Mouse (Mus musculus): ENCODE data around the gene Paqr5.

The Paqr5 gene

DNA sequence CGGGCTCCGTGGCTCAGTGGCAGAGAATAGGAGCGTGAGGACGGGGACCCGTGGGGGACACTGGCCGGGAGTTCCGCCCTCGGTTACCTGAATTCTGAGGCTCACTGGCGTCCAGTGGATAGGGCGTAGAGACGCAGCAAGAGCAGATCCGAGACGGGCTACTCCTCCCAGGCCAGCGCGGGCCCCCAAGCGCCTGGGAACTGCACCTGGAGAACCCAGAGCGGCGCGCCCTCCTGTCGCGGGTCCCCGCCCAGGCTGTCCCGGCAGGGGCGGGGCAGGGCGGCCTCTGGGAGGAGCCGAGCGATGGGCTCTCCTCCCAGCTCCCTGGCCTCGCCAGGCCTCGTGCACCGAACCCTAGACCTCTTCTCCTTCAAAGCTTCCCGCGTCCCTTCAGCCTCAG, at the start of gene Paqr5:
TSS of gene Paqr5 (minus strand) at position 257 of the 400 bp plus-strand sequence.
- peak; percentile 38 for DNase-seq (ENCODE audit: low read depth)

DNA sequence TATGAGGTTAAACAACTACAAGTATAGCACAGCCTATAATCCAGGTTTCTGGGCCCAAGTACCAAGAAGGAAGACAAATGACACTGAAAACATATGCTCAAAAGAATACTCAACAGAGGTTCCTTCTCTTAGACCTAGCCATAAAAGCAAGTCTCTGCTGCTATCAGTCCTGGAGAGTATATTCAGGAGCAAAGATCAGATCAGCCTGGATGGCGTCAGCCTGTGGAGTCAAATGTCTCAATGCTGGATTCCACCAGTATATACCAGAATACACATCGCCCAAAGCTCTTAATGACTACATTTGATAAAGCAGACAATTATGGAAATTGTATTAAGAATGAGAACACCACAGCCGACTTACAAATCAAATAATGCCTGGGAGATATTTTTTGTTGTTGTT, 35.6 kb upstream of the Paqr5 start:
- DNase-seq (ENCODE audit: low read depth): no peak

DNA sequence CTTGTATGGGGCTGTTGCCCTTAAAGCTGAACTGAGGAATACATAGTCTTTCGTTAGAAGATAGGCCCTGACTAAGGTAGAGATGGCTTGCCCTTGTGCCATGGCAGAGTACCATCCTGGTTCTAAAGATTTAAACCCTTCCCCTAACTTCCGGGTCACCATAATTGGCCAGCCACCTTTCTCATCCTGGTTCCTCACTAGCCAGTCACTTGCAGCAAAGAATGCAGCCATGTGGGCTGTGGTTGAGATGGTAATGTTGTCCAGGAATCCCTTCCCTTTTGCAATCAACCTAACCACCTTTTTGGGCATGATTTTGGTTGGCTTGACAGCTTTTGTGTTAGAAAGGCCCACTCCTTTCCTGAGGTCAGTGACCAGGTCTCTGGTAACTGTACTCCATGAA, 33.8 kb upstream of the Paqr5 start:
- DNase-seq (ENCODE audit: low read depth): no peak

DNA sequence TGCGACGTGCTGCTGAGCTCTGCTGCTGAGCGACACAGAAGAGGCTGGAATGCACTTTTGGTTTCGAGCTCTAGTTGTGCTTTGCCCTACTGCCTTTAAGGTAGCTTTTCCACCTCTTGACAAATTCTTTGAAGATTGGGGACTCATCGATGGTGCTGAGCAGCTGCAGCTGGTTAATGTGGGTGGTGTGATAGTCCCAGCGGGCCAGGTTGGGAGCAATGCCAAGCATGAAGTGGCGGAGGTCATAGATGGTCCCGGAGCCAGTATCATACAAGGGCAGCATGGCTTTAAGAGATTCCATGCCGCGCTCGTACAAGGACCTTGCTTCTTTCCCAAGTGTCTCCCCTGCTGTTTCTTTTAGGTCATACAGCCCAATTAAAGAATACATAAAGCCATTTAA, 33.3 kb upstream of the Paqr5 start:
- DNase-seq (ENCODE audit: low read depth): no peak

DNA sequence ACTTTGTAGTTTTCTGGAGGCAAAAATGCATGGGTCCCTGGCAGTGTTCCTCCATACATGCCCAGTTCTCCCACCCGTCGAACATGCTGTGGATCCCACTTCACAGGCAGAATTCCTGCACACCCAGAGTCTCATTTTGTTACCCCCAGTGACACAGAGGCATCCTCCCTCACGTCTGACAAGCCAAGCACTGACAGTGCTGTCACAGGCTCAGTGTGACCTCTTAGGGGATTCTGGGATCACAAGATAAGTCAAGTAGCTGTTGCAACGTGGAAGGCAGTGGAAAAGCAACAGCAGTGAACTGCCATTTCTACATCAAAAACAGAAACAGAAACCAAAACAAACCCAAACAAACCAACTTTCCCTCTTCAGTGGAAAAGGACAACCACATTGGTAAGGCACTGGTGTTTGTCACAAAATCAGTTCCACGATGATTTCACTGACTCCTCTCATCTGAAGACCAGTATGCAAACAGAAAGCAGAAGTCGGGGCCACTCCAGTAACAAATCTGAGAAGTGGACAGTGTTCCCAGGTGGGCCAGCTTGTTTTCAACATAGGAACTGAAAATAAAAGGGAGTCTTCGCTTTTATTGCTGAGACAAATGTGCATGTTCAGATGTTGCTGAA, 31.3 kb upstream of the Paqr5 start:
- DNase-seq (ENCODE audit: low read depth): peak; percentile 28

DNA sequence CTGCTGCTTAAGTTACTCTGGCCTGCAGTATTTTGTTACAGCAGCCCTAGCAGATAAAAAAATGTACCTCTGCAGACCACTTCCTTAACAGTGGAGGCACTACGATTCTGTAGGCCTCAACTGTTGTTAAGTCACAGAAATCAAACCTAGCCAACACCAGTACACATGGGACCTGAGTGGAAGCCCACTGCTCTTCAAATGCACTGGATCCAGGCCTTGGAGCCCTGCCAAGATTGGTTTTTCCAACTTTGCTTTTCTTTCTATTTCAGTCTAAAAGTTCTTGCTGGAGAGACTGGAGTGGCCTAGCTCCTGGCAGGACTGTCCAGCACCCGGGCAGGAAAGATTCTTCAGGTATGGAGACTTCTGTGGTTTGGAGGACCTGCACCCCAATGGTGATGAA, 29.6 kb upstream of the Paqr5 start:
- no peak for DNase-seq (ENCODE audit: low read depth)

DNA sequence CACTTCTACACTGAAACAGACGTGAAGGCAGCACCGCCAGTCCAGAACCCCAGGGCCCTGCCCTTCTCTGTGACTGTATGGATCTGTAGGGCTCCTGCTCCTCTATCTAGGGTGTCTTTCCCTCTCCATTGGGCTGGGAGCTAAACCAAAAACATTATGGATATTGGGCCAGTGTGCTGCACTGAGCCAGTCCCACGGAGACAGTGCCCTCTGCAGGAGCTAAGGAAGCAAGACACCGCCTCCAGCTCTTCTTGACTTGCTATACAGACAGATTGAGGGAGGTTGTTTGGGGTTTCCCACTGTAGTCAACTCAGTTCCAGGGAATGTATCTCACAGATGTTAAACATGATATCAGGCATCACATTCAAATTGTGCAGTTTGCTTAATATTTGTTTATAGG, 24.1 kb upstream of the Paqr5 start:
- peak; percentile 21 for DNase-seq (ENCODE audit: low read depth)

DNA sequence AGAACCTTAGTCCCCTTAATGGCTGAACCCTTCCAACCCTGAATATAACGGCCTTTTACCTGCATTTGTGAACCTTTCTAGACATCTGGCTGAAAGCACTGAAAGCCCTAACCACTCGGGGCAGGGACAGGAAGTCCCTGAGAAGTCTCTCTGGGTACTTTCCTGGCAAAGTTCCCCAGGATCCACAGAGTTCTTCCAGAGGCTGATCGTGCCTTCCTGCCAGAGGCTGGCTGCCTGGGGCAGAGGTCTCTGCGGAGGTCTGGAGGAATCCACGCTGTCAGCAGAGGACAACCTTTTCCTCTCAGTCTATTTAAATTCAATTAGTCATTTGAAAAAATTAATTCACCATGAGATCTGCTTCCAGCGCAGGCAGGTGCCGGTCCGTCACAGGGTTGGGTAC, 22.5 kb upstream of the Paqr5 start:
- no peak for DNase-seq (ENCODE audit: low read depth)

DNA sequence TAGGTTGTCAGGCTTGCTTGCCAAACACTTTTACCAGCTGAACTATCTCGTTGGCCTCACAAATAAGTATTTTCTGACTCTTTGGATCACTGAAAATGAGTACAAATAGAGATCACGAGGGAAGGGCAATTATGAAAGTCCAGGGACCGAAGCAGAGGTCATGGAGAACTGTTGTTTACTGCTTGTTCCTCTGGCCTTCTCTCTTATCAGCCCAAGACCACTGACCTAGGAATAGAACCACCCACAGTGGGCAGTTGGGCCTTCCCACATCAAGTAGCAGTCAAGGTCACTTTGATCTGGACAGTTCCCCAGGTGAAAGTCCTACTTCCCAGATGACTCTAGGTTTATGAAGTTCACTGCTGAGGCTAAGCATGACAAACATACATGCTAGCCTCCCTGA, 15.5 kb upstream of the Paqr5 start:
- DNase-seq (ENCODE audit: low read depth): no peak

DNA sequence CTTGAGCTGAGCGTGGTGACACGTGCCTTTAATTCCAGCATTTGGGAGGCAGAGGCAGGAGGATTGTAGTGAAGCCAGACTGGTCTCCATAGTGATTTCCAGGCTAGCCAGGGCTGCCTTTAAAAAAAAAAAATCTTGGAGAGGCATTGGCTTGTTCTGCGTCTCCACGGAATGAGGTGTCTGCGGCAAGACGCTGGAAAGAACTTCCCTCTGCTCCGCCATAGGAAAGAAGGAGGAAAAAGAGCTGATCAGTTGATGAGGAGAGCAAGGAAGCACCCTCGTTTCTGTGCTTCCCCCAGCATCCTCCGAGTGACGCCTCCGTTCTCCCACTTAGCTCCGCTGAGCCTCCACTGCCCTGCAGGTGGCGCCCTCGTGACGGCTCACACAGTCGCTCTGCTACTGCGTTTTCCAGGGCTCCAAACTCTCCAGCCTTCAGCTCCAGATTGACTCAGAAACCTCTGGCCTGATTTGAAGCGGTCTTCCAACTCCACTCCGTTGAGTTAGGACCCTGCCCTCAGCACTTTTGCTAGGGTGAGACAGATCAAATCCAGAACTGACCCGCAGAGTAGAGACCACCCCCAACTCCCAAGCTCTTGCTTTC, 13.5 kb upstream of the Paqr5 start:
- peak; percentile 82 for DNase-seq (ENCODE audit: low read depth)

DNA sequence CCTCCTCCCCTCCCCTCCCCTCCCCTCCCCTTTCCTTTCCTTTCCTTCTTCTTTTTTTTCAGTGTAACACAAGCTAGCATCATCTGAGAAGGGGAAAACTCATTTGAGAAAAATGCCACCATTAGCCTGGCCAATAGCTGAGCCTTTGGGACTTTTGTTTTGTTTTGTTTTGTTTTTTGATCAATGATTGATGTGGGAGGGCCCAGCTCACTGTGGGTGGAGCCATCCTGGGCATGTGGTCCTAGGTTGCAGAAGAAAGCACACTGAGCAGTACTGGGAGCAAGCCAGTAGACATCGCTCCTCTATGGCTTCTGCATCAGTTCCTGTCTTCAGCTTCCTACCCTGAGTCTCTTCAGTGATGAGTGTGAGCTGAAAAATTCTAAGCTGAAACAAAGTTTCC, 9.2 kb upstream of the Paqr5 start:
- DNase-seq (ENCODE audit: low read depth): no peak

DNA sequence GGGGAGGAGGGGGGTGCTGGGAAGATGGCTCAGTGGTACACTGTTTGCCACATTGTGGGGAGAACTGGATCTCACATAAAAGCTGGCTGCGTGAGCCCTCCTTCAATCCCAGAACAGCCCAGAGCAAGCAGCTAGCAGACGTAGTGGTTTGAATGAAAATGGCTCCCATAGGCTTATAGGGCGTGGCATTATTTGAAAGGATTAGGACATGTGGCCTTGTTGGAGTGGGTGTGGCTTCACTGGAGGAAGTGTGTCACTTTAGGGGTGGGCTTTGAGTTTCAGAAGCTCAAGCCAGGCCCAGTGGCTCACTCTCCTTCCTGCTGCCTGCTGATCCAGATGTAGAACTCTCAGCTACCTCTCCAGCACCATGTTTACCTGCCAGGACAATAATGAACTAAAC, 5.5 kb upstream of the Paqr5 start:
- DNase-seq (ENCODE audit: low read depth): no peak

DNA sequence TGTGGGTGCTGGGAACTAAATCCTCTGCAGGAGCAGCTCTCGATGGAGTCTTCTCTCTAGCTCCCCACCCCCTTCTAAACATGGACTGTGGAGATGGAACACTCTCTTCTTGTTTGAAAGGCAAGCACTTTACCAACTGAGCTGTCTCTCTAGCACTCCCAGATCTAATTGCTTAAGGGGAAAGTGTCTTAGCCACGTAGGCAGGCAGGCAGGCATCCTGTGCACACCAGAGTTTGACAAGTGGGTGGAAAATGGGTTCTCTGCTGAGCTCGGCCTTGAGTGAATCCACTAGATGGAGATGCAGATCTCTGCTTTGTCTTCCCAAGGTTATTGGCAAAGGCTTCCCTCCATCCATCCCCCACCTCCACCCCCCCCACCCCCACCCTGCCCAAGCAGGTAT, 1.4 kb upstream of the Paqr5 start:
- no peak for DNase-seq (ENCODE audit: low read depth)

DNA sequence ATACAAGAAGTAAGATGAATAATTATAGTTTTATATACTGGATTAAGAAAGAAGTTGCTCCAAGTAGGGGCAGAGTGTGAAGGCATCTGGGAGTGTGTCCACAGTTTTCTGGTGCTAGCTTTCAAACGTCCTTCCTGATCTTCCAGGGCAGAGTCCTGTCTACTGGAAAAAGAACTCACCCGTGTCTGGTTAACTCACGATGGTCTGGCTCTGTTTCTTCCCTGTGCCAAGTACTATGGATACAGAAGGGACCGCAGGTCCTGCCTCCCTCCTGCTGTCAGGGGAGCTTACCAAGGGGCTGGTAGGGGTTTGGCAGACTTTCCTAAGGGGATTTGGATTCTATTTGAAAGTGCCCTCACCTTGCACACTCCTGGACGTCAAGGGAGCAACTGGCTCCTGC, 1.6 kb downstream of the Paqr5 start:
- DNase-seq (ENCODE audit: low read depth): no peak

DNA sequence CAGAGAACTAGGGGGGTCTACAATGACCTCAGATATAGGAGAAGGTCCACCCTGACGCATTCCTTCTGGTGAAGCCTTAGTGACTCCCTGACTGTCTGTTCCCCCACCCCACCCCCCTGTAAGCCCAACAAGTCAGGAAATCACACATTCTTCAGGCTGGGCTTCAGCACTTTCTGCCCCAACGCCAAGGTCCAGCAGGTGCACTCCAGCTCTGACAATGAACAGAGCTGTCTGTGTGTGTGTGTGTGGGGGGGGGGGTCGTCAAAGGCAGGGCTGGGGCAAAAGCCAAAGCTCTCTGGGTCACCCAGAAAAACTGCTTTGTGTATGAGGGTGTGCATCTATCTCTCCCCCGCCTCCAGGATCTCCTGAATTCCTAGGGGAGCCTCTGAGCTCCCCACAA, 2.8 kb downstream of the Paqr5 start:
- no peak for DNase-seq (ENCODE audit: low read depth)

DNA sequence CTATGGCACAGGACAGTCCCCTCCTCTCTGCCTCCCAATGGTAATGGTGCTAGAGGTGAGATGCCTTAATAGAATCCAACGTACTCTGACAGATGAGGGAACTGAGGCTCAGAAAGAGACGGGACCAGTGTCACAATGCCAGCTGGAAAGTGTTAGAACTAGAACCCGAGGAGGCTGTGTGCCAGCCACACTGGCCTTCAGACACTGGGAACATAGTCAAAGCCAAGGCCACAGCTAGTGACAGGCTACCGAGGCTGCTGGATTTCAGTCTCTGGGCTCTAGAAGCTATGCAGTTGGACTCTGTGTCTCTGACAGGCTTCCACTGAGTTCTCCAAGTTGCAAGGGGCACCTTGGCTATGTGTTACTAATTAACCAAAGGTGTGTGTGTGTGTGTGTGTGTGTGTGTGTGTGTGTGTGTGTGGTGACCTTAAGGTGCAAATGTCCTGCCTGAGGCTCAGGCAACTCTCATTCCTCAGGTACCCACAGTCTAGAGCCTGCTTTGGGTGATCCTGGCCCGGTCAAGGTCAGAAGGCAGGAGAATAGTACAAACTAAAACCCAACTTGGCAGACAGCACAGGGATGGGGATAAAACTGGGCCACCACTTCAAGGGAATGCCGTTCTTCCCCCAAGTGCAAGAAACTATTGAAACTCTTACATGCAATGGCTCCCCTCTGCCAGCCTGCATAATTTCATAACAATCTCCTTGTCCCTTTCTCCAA, 3.5 kb downstream of the Paqr5 start:
- no peak for DNase-seq (ENCODE audit: low read depth)

DNA sequence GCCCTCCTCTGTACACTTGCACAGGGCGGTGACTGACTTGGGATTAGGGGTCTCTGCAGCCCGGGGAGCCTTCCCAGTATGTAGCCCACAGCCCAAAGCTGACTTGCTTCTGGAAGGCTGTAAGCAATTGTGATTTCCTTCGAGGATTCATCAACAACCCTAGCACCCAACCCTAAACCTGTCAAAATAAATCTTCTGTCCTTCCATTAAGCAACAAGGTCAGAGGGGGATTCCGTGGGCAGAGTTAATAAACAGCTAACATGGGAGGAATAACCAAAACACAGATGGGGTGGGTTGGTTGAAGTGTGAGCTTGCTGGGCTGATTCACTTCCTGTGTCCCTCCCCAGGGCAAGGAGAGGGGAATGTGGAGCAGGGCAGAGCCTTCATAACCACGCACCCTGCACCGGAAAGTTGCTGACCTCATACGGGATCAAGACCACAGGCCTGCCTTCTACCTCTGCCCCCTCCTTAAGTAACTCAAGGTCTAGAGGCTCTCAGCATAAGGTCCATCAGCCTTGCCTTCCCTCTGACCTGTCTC, 5.0 kb downstream of the Paqr5 start:
- no peak for DNase-seq (ENCODE audit: low read depth)

DNA sequence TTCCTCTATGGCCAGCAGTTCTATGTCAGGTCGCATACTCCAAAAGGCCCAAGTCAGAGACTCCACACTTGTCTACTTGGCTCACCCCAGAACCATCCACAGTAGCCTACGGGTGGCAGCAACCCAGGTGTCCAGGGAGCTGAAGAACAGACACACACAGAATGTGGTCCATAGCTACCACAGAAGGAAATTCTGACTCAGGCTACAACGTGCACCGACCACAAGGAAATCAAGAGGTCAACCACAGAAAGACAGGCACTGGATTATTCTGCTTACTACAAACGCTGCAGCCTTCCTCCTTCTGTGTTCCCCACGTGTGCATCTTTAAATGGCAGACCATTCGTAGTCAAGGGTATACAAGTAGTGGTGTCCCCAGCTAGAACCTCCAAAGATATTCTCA, 6.4 kb downstream of the Paqr5 start:
- no peak for DNase-seq (ENCODE audit: low read depth)

DNA sequence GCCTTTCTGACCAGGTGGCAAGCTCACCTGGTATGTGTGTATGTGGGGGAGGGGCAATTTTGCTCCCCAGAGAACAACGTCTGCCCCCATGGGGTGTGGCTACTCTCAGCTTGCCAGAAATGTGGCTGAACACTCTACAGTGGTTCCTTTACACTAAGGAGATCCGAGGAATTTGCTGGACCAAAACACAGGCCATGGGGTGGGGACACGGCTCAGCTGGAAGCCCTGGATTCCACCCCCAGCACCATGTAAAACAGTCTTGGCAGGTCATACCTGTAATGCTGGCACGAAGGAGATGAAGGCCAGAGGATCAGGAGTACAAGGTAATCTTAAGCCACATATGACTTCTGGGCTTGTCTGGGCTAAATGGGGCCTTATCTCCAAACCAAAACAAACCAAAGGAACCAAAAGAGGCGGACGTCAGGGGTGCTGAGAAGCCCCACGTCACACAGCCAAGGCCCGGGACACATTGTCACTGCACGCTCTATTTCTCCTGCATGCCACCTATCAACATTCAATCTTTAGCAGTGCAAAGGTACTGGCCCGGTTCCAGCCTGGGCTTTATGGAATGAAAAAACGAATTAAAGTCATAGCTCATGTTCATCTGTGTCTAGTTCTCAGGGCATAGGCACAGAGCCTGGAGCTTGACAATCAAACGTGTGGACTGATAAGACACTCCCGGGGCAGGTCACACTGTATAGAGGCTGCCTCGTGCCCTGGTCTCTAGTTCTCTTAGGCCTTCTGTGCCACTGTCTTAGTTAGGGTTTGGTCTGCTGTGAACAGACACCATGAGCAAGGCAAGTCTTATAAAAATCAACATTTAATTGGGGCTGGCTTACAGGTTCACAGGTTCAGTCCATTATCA, 8.2 kb downstream of the Paqr5 start:
- DNase-seq (ENCODE audit: low read depth): no peak

DNA sequence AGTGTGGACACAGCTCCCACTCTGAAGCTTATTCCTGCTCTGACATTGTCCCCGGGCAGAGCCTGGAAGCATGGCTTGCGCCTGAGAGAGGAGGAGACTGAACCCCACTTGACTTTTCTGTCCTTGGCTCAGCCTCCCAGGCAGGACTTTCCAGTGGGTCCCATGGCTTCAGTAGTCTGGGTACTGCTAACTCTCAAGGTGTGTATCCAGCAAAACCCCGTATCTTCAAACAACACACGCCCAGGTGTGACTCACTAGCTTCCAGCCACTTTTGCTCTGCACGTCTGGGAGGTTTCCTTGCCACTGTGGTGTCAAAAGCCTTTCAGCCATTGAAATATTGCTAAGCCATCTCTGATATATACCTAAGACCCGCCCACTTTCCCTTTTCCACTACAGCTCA, 9.3 kb downstream of the Paqr5 start:
- DNase-seq (ENCODE audit: low read depth): no peak

DNA sequence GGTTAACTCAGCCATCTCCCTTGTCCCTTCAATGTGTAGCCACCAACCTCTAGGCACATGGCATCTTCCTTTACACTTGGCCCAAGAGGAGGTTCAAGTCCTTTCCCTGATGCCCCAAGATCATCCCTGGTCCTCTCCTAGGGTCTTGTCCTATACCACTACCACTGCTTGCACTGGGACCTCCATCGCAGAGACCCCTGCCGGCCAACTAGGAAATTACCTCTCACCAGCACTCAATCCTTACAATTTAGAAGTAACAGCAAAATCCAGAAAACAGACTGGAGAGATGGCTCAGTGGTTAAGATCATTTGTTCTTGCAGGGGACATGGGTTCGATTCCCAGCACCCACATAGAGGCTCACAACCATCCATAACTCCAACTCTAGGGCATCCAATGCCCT, 11.2 kb downstream of the Paqr5 start:
- DNase-seq (ENCODE audit: low read depth): peak; percentile 46

DNA sequence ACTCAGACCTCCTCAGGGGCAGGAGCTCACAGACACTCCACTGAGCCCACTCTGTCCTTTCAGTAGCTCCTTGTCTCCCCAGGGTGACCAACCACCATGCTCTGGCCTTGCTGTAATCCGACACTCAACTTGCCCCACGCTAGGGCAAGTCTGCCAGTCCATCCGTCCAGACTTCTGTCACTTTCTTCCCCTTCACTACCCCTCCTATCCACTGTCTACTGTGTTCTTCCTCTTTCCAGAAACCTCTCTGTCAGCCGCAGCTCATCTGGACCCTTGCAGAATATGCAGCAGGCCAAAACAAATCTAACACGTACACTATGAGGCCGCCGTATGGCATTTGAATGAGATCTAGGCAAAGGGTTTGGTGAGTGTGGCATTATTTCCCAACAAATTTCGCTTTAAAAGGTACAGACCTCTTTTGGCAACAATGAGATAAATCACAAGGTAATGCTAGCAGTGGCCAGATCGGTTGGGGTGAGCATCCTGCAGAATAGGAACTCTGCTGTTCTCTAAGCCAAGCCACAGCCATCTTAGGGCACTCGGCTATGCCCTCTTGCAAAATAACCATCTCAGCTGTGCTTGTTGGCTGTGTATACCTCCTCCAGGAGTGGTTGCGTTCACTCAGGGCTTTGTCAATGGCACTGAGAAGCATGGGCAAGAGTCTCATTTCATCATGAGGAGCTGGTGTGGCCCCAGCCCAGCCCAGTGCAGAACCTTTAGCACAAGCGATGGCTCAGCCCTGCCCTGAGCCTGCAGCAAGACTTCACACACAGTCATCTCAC, 13.1 kb downstream of the Paqr5 start:
- no peak for DNase-seq (ENCODE audit: low read depth)

Measured in naive thymus-derived CD4-positive, alpha-beta T cell, adult 2 months (primary cell).